Mouse (Mus musculus) midbrain, embryonic 11.5 days (tissue): ENCODE data around the gene Slc22a4. TPM values are rescaled to one million over a fixed set of nuclear protein-coding genes. Genes with fewer than 3 reads are reported as not detected.

Source experiments
- ATAC-seq: fragments of 200-750 bp; cut with Nextera tagmentation; 2 replicates; pipeline ENCODE4 v1.8.0; 2017; ENCODE audit warnings: moderate TSS enrichment, moderate library complexity; ENCODE audit not compliant: low FRiP score
- DNase-seq: peaks from one replicate; pipeline ENCODE4 v3.0.0; 2015; ENCODE audit warnings: low spot score; ENCODE audit errors: missing footprints
- H3K27ac ChIP-seq: fragments of 300-500 bp; sonication (generic); 2 replicates; pipeline ENCODE4 v1.5.1; 2014; ENCODE audit warnings: low read depth, low read length
- H3K27me3 ChIP-seq: fragments of 300-500 bp; sonication (generic); 2 replicates; pipeline ENCODE4 v1.6.1; 2014; ENCODE audit warnings: mild to moderate bottlenecking, low read length, moderate library complexity, mixed read lengths; ENCODE audit not compliant: control insufficient read depth, insufficient read depth
- H3K36me3 ChIP-seq: fragments of 300-500 bp; sonication (generic); 2 replicates; pipeline ENCODE4 v1.6.1; 2014; ENCODE audit warnings: mild to moderate bottlenecking, low read length, moderate library complexity, mixed read lengths; ENCODE audit not compliant: control insufficient read depth, insufficient read depth
- H3K4me1 ChIP-seq: fragments of 300-500 bp; sonication (generic); 2 replicates; pipeline ENCODE4 v1.6.1; 2014; ENCODE audit warnings: low read length; ENCODE audit not compliant: control insufficient read depth, insufficient read depth
- H3K4me2 ChIP-seq: fragments of 300-500 bp; sonication (generic); 2 replicates; pipeline ENCODE4 v1.6.1; 2014; ENCODE audit warnings: mild to moderate bottlenecking, moderate library complexity
- H3K4me3 ChIP-seq: fragments of 300-500 bp; sonication (generic); 2 replicates; pipeline ENCODE4 v1.5.1; 2014; ENCODE audit warnings: low read depth, low read length
- H3K9ac ChIP-seq: fragments of 300-500 bp; sonication (generic); 2 replicates; pipeline ENCODE4 v1.6.1; 2014; ENCODE audit warnings: low read length
- H3K9me3 ChIP-seq: fragments of 300-500 bp; sonication (generic); 2 replicates; pipeline ENCODE4 v1.6.1; 2016; ENCODE audit warnings: low read length; ENCODE audit not compliant: control insufficient read depth
- WGBS: fragments of 180-500 bp; shearing (Covaris S2); extraction: QIAGEN DNeasy Blood & Tissue Kit; methylation state at CpG from one replicate; pipeline ENCODE4 v1.1.7; 2014; 5-methylcytosine and 5-hydroxymethylcytosine counted together
- polyA plus RNA-seq: library from polyadenylated mRNA; unstranded; fragments of >200 nt; fragmentation: Nextera tagmentation; extraction: Ambion mirVana; gene quantifications from 2 replicates; pipeline ENCODE4 v1.2.1, GENCODE M21; 2014

Gene Slc22a4
- 1.4 and 1.5 TPM in 2 replicates for polyA plus RNA-seq

DNA sequence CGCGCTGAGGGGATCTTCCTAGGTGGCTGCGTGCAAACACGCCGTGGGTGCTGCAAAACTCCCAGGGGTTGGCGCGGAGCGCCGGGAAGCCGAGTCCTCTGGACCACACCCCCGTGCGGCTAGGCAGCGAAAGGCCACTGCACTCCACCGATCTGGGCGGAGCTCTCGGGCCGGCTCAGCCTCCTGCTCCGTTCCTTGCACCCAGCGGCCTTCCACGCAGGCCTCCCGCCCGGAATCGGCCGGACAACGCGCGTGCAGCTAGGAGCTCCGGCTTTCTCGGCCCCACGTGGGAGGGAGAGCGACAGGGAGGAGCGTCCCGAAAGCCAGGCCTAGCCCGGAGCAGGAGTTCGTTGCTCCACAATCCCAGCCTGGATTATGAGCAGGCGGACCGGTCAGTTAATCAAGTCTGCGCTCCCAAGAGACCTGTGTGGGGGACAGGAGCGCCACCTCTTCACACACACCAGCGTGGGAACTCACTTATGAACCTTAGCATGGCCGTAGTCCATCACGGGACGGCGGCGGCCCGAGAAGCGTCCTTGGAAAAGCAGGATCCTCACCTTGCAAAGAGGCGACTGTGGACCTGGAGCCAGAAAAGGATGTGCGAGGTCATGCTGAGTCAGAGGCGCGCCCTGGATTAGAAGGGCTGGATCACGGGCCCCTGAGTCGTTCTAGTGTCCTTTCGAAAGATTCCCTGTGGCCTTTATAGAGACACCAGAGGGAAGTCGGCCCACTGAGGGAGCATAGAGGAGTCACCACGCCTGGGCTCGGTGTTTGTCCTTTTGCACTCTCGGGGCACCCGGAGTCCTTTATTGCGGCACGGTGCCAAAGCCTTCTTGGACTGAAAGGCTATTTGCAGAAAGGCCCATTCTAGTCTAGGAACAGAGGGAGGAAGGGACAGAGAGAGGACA lies at the start of gene Slc22a4:
TSS of gene Slc22a4 (minus strand) at position 47 of the 908 bp plus-strand sequence.
- Histone ChIP-seq H3K9ac (peak within 1 kb of the TSS; percentile 77), H3K27me3 (peaks cover 20% of the 10 kb centered on the region), H3K4me2 (peak within 1 kb of the TSS; percentile 94), H3K36me3 (no peaks in the 10 kb centered on the region), H3K4me3 (peak within 1 kb of the TSS; percentile 49), H3K27ac (no peak within 1 kb of the TSS), H3K4me1 (no peaks in the 10 kb centered on the region; the same call in 1 of the 2 replicates), H3K9me3 (no peaks in the 10 kb centered on the region)
- WGBS: 2% methylated on average over 58 of the region's 61 CpGs
- peak; percentile 93 for ATAC-seq
- DNase-seq: peak; percentile 97

GRCm38 (mm10) chr11:54076101-54076500 lies 48.2 kb upstream of the Slc22a4 start:
- 94% methylated on average over 1 of the region's 1 CpGs for WGBS
- H3K4me2 ChIP-seq: no peak overlapping the region
- no peak overlapping the region for H3K9ac ChIP-seq
- no peak overlapping the region for H3K4me3 ChIP-seq
- DNase-seq: no peak
- H3K9me3 ChIP-seq: no peaks in the 10 kb centered on the region
- H3K27ac ChIP-seq: no peak overlapping the region
- H3K27me3 ChIP-seq: no peaks in the 10 kb centered on the region
- ATAC-seq: no peak
- no peaks in the 10 kb centered on the region for H3K4me1 ChIP-seq
- no peaks in the 10 kb centered on the region for H3K36me3 ChIP-seq

DNA sequence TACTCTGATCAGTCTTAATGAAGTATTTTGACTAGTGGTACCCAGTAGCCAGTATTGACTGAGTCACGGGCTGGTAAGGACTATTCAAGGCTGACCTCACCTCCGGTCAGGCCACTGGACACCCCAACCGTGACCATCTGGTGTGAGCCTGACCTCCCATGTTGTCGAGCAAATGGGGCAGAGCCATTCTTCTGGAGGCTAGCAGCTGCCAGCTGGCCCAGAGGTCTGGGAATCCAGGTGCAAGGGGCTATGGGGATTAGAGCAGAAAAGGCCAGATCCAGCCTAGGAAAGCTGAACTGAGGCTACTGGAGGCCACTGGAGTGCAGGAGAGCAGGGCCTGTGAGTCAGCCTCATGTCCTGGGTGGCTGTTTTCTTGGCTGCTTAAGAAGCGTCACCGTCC lies 47.5 kb upstream of the Slc22a4 start:
- WGBS: 61% methylated on average over 6 of the region's 6 CpGs
- no peak overlapping the region for H3K9ac ChIP-seq
- H3K27ac ChIP-seq: no peak overlapping the region

DNA sequence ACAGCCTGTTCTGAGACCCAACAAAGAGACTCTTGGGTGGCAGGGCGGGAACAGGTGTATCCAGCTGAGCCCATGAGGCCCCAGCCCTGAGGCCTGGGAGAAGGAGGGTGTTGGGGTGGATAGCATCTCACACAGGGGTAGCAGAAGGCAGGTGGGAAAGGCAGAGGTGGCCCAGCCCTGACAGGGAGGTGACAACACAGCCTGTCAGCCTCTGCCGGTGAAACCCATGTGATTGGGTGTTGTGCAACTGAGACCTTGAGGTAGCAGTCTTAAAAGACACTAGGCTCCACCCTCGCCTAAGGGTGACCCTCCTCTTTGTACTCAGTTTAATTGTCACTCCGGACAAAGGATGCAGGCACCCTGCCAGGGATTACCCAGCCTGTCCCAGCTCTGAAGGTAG lies 45.4 kb upstream of the Slc22a4 start:
- Histone ChIP-seq H3K27me3 (no peaks in the 10 kb centered on the region), H3K9me3 (no peaks in the 10 kb centered on the region), H3K36me3 (no peaks in the 10 kb centered on the region), H3K4me1 (no peaks in the 10 kb centered on the region; the same call in 1 of the 2 replicates), H3K27ac (no peak overlapping the region), H3K4me3 (no peak overlapping the region), H3K9ac (no peak overlapping the region), H3K4me2 (no peak overlapping the region)
- ATAC-seq: no peak
- 36% methylated on average over 4 of the region's 4 CpGs for WGBS
- DNase-seq: no peak

More for the DNA sequence above, 47.5 kb upstream of the Slc22a4 start:
- DNase-seq (no peak), ATAC-seq (no peak)
- Histone ChIP-seq H3K9me3 (no peaks in the 10 kb centered on the region), H3K4me3 (no peak overlapping the region), H3K4me1 (no peaks in the 10 kb centered on the region), H3K36me3 (no peaks in the 10 kb centered on the region), H3K4me2 (no peak overlapping the region), H3K27me3 (no peaks in the 10 kb centered on the region)

DNA sequence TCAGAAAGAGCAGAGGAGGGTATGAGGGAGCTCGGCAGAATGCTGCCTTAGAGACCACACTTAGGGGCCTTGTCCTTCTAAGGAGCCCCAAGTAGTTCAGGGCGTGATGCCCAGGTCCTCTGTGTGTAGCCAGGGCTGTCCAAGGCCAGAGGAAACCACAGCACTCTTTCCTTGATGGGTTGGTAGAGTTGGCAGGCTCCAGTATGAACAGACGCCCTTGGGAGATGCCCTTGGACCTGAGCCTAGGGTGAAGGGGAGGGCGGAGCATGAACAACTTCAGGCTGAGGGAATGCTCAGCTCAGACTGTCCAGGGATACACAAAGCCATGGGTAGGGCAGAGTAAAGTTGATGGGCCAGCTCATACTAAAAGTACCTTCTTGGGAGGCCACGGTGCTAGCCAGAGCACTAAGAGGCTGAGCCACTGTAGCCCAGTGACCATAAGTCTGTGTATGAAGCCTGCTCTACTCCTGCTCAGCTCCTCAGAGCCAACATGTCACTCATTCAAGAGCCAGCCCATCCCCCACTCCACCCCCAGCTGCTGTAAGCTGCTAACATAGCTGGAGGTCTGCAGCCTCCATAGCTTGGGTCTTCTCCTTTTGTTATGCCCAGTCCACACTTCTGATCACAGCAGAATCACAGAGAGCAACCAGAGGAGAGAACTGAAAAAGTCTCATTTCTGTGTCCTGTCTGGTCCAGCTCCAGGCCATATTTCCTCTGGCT lies 44.0 kb upstream of the Slc22a4 start:
- Histone ChIP-seq H3K27ac (no peak overlapping the region), H3K4me3 (no peak overlapping the region), H3K4me1 (peaks cover 8% of the 10 kb centered on the region), H3K4me2 (no peak overlapping the region), H3K27me3 (peaks cover 4% of the 10 kb centered on the region; the same call in 1 of the 2 replicates), H3K9ac (no peak overlapping the region), H3K9me3 (no peaks in the 10 kb centered on the region), H3K36me3 (no peaks in the 10 kb centered on the region)
- 89% methylated on average over 5 of the region's 5 CpGs for WGBS
- peak; percentile 41 for DNase-seq
- no peak for ATAC-seq

DNA sequence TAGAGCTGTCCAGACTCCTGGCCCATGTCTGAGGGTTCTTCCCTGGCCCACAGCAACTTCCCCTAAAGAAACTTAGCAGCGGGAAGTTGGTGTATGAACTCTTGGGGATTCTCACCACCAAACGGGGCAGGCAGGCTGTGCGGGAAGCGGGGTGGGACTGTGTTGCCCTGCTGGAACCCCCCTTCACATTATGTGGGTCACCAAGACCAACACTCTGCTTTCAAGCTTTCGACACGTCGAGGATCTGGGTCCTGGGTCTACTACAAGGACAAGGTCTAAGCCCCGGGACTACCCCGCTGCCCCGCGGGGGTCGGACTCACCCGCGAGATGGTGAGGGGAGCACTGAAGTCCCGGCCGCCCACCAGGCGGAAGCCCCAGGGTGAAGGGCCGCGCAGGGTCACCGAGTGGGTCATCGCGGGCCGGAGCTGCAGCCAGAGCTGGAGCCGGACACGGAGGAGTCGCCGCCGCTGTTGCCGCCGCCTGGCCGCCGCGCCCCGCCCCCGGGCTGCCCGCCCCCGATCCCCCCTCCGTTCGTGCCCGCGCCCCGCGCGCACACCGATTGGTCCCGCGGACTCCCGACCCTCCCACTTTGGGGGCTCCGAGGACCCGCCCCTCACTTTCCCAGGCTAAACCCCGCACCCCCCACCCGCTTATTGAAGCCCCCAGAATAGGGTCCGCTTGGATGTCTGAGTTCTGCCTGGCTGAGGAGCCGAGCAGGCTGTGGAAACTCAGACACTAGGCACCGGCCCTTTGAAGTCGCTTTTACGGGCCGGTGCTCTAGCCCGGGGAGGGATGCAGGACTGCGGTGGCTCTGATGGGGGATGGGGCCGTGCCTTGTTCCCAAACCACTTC lies 40.9 kb upstream of the Slc22a4 start, which contains the start of gene Pdlim4:
TSS of gene Pdlim4 (minus strand) at position 495 of the 852 bp plus-strand sequence.
- ATAC-seq: peak; percentile 75
- Histone ChIP-seq H3K36me3 (no peaks in the 10 kb centered on the region), H3K9me3 (no peaks in the 10 kb centered on the region), H3K4me3 (peak within 1 kb of the TSS; percentile 51), H3K9ac (peak within 1 kb of the TSS; percentile 56), H3K4me1 (peaks cover 9% of the 10 kb centered on the region), H3K27me3 (peaks cover 4% of the 10 kb centered on the region; the same call in 1 of the 2 replicates), H3K27ac (no peak within 1 kb of the TSS), H3K4me2 (peak within 1 kb of the TSS; percentile 79)
- under 1% methylated on average over 55 of the region's 61 CpGs for WGBS
- DNase-seq: peak; percentile 97

DNA sequence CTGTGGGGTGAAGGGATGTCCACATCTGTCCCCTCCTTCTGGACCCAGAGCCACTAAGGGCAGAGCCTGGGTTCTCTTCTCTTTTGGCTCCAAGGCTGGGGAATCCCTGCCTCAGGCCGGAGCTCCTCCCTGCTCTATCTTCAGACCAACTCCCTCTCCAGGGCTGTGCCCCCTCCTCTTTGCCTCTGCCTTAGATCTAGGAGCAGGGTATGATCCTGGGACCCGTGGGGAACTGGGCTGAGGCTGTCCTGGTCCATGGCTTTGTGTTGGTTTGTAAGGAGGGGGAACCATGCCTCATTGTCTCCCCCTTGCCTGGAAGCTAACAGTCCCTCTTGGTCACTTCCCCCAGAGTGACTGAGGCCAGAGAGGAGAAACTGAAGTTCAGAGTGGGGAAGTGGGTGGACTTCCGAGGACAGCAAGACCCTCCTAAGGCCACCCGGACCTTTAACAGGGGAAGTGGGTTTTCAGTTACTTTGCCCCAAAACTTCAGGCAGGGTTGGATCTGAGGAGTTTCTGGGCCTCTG lies 40.2 kb upstream of the Slc22a4 start:
- peaks cover 9% of the 10 kb centered on the region for H3K4me1 ChIP-seq
- H3K36me3 ChIP-seq: no peaks in the 10 kb centered on the region
- peak overlapping the region; percentile 56 for H3K9ac ChIP-seq
- peak overlapping the region; percentile 51 for H3K4me3 ChIP-seq
- peak overlapping the region; percentile 79 for H3K4me2 ChIP-seq
- DNase-seq (peak; percentile 90), ATAC-seq (peak; percentile 4; the same call in 1 of the 2 replicates)
- peaks cover 4% of the 10 kb centered on the region; the same call in 1 of the 2 replicates for H3K27me3 ChIP-seq
- 34% methylated on average over 4 of the region's 4 CpGs for WGBS
- no peak overlapping the region for H3K27ac ChIP-seq
- H3K9me3 ChIP-seq: no peaks in the 10 kb centered on the region

DNA sequence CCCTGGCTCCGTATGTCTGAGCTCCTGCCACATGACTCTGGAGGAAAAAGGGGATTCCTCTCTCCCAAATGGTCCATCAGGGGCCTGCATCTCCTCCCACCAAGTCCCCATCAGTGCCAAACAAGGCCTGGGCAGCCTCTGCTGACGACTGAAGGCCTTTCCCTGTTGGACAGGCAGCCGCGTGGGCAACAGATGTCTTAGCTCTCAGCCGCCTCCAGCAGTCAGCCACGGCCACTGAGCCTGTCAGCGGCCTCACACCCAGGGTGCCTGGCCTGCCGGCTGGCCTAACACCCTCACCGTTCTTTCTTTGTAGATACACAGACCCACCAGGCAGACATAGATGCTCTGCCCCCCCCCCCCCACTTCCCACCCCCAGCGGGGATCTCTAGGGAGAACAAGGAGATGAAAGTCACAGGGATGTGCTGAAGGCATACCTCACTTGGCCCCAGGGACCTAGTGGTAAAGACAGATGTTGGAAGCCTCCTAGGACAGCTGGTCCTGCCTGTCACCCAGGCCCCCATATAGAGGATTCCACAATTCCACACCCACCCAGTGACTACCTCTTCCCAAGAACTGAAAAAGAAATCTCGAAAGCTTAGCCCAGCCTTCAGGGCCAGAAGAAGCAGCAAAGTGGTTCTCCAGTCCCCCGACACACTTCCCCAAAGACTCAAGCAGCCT lies 39.6 kb upstream of the Slc22a4 start:
- Histone ChIP-seq H3K9me3 (no peaks in the 10 kb centered on the region), H3K36me3 (no peaks in the 10 kb centered on the region), H3K4me2 (peak overlapping the region; percentile 79), H3K9ac (peak overlapping the region; percentile 33; the same call in 1 of the 2 replicates), H3K4me3 (peak overlapping the region; percentile 5; the same call in 1 of the 2 replicates), H3K4me1 (peaks cover 9% of the 10 kb centered on the region), H3K27me3 (peaks cover 4% of the 10 kb centered on the region; the same call in 1 of the 2 replicates), H3K27ac (no peak overlapping the region)
- DNase-seq (no peak), ATAC-seq (no peak)
- 35% methylated on average over 12 of the region's 12 CpGs for WGBS
